Mouse (Mus musculus) liver, adult 2 months (tissue): ENCODE measurements around the gene Strn3.

ENCODE experiments used
- CTCF ChIP-seq: fragments of 200-500 bp; IDR thresholded peaks from 2 replicates; pipeline ENCODE4 v1.5.1; 2011; ENCODE audit warnings: low read depth, low read length, control low read depth
- POLR2A ChIP-seq: fragments of 200-500 bp; IDR thresholded peaks from 2 replicates; pipeline ENCODE4 v1.6.1; 2011; ENCODE audit warnings: low read length, control low read depth; ENCODE audit not compliant: insufficient read depth; ENCODE audit errors: extremely low read depth

GRCm38 (mm10) chr12:51655944-51656465, 35.7 kb downstream of the Strn3 start:
- TF ChIP-seq CTCF (no peak), POLR2A (no peak)
